Mouse (Mus musculus) gastrocnemius, postnatal 36 days (tissue): Measurements from ENCODE around the gene Tpd52l1. TPM values are rescaled to one million over a fixed set of nuclear protein-coding genes. Genes with fewer than 3 reads are reported as not detected.

Source experiments
- total RNA-seq, 2 experiments: library from RNA; stranded (reverse); gene quantifications; 2 replicates each; pipeline ENCODE4 v1.2.3; 2021

The Tpd52l1 gene
- total RNA-seq, 2 experiments from 2014 or later = 15.8 to 23.2 TPM

Other genes starting within 250 kb of the Tpd52l1 start
- 10 to 100 TPM; 14.8 to 16.0 TPM for gene Hddc2, start 132.6 kb downstream of the Tpd52l1 start, total RNA-seq
- gene Rnf217, start 163.2 kb upstream of the Tpd52l1 start, total RNA-seq = 1 to 10 TPM; 6.4 to 7.7 TPM